Mouse (Mus musculus) liver, adult 2 months (tissue): ENCODE measurements at regions not wholly inside any gene's neighbourhood (a gene's known extent, or its start where the extent isn't known, plus 50 kb on each side); places are given as distances from the start of the nearest gene placed in this dataset.
"Not testable (repeated sequence)": the region's sequence is repeated elsewhere in the genome, so short reads cannot be mapped to it uniquely, and the experiment has no call there.

ENCODE experiments used
- DNase-seq: peaks from one replicate; pipeline ENCODE4 v3.0.0-alpha.2; 2011; ENCODE audit warnings: low read depth, low spot score; ENCODE audit errors: extremely low read depth
- H3K27ac ChIP-seq: fragments of 200-500 bp; replicated peaks from 2 replicates; pipeline ENCODE4 v1.5.1; 2012; ENCODE audit warnings: low read depth, mild to moderate bottlenecking, control low read depth, inconsistent platforms, low read length; ENCODE audit not compliant: insufficient read depth
- H3K27me3 ChIP-seq: fragments of 200-500 bp; 2 replicates; pipeline ENCODE4 v1.6.1; 2012; ENCODE audit warnings: mild to moderate bottlenecking, moderate library complexity, low read length, inconsistent platforms; ENCODE audit not compliant: control insufficient read depth, insufficient read depth
- H3K36me3 ChIP-seq: fragments of 200-500 bp; 2 replicates; pipeline ENCODE4 v1.6.1; 2012; ENCODE audit warnings: low read length, inconsistent platforms; ENCODE audit not compliant: control insufficient read depth, insufficient read depth
- H3K4me1 ChIP-seq: fragments of 200-500 bp; 2 replicates; pipeline ENCODE4 v1.6.1; 2011; ENCODE audit warnings: low read length; ENCODE audit not compliant: control insufficient read depth, insufficient read depth
- H3K4me3 ChIP-seq: fragments of 200-500 bp; 2 replicates; pipeline ENCODE4 v1.5.1; 2011; ENCODE audit warnings: low read depth, mild to moderate bottlenecking, control low read depth, low read length, moderate library complexity; ENCODE audit not compliant: insufficient read depth
- H3K79me2 ChIP-seq: fragments of 200-500 bp; 2 replicates; pipeline ENCODE4 v1.6.1; 2012; ENCODE audit warnings: inconsistent platforms, mild to moderate bottlenecking, low read length, moderate library complexity; ENCODE audit not compliant: control insufficient read depth, insufficient read depth
- H3K9ac ChIP-seq: fragments of 200-500 bp; 2 replicates; pipeline ENCODE4 v1.6.1; 2012; ENCODE audit warnings: low read depth, mild to moderate bottlenecking, control low read depth, inconsistent platforms, low read length
- CTCF ChIP-seq: fragments of 200-500 bp; IDR thresholded peaks from 2 replicates; pipeline ENCODE4 v1.5.1; 2011; ENCODE audit warnings: low read depth, low read length, control low read depth
- POLR2A ChIP-seq: fragments of 200-500 bp; IDR thresholded peaks from 2 replicates; pipeline ENCODE4 v1.6.1; 2011; ENCODE audit warnings: low read length, control low read depth; ENCODE audit not compliant: insufficient read depth; ENCODE audit errors: extremely low read depth
- WGBS: fragments of 180-500 bp; shearing (Covaris S2); methylation state at CpG from one replicate; pipeline ENCODE4 v1.1.7; 2018; 5-methylcytosine and 5-hydroxymethylcytosine counted together

DNA sequence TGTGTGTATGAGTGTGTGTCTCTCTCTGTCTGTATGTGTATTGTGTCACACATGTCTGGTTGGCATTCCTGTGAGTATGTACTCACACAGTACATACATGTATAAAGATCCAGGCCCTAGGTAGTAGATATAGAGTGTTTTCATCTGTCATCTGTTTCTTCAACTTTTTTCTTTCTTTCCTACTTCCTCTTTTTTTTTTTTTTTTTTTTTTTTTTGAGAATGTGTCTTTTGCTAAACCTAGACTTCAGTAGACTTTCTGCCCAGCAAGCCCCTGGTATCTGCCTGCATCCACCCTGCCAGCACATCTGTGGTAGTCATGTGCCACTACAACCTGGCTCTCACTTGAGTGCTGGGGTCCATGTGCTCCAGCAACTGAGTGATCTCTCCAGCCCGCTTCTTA is 1073.3 kb downstream of the Diaph3 start:
- no peaks in the 10 kb centered on the region for H3K79me2 ChIP-seq
- TF ChIP-seq POLR2A: no peak
- no peak for TF ChIP-seq CTCF
- no peaks in the 10 kb centered on the region for H3K36me3 ChIP-seq
- H3K27me3 ChIP-seq: no peaks in the 10 kb centered on the region
- no peak overlapping the region for H3K9ac ChIP-seq
- no peak overlapping the region for H3K27ac ChIP-seq
- DNase-seq: no peak
- no peak overlapping the region for H3K4me3 ChIP-seq
- WGBS: 83% methylated on average over 1 of the region's 1 CpGs
- peaks cover 2% of the 10 kb centered on the region; the same call in 1 of the 2 replicates for H3K4me1 ChIP-seq

DNA sequence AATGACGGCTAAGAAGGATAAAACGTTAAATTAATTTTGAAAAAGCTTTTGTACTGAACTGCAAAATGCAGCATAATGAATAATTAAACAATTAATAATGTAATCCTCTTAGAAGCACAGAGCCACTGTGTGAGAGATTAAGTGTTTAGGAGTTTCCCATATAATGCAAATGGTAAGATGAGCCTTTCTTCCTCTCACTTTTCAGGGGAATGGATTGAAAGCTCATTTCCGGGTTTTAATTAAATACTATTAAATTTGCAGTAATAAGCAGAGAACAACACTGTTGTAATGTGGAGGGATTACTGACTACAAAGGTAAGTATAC is 1077.5 kb downstream of the Diaph3 start:
- Histone ChIP-seq H3K9ac (no peak overlapping the region), H3K36me3 (no peaks in the 10 kb centered on the region), H3K4me3 (no peak overlapping the region), H3K27me3 (no peaks in the 10 kb centered on the region), H3K4me1 (no peaks in the 10 kb centered on the region), H3K27ac (no peak overlapping the region), H3K79me2 (no peaks in the 10 kb centered on the region)
- WGBS: 90% methylated on average over 3 of the region's 3 CpGs
- no peak for DNase-seq
- TF ChIP-seq CTCF: no peak
- TF ChIP-seq POLR2A: no peak

DNA sequence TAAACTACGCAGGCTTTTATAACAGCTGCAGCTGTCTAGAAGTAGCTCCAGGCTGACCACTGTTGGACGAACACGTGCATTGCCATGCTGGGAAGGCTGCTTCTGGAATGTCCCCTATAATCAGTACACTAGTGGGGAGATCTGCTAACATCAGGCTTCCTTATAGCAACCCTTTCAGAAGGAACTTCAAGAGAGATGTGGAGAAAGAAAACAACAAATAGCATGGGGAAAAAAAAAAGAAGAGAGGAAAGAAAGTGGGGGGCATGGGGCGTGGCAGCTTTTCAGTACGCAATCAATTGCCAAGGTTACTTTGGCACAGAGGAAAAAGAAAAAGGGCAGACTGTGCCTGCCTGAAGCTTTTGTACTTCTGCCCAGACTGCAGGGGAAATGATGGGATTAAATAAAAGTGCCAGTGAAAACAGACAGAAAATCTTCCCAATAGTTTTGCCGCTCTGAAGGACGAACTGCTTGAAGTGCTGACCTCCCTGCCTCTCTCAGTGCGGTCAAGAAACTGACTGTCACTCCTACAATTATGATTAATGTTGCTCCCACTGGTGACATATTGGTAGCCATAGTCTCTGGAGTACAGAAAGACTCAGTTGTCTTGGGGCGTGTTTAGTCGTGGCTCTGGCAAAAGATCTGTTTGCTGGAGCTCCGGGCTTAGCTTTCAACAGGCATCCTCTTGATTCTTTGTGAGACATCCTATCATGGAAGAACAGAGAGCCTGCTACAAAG is 1078.0 kb downstream of the Diaph3 start:
- WGBS: 79% methylated on average over 11 of the region's 11 CpGs
- Histone ChIP-seq H3K4me1 (no peaks in the 10 kb centered on the region), H3K79me2 (no peaks in the 10 kb centered on the region), H3K27me3 (no peaks in the 10 kb centered on the region), H3K36me3 (no peaks in the 10 kb centered on the region), H3K4me3 (no peak overlapping the region), H3K9ac (no peak overlapping the region), H3K27ac (no peak overlapping the region)
- no peak for DNase-seq
- TF ChIP-seq POLR2A: no peak
- TF ChIP-seq CTCF: no peak

DNA sequence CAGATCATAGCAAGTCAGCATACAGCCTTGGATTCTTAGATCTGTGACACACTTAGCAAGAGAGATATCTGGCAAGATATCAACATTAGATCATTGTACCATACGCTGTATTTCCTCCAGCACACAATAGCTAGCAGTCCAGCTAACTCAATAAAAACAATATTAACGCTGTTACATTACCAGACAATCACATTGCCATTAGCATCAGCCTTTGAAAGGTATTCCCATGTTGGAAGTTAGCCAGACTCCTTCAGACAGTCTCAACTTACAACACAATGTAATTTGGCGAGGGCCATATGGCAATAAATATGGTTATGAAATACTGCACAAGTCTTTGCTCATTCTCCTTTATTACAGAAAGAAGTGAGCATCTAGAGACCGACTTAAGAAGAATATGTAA is 1084.0 kb downstream of the Diaph3 start:
- TF ChIP-seq POLR2A (no peak), CTCF (no peak)
- Histone ChIP-seq H3K9ac (no peak overlapping the region), H3K79me2 (no peaks in the 10 kb centered on the region), H3K27ac (no peak overlapping the region), H3K27me3 (no peaks in the 10 kb centered on the region), H3K4me1 (no peaks in the 10 kb centered on the region), H3K4me3 (no peak overlapping the region), H3K36me3 (no peaks in the 10 kb centered on the region)
- DNase-seq: no peak
- WGBS: 82% methylated on average over 4 of the region's 4 CpGs

DNA sequence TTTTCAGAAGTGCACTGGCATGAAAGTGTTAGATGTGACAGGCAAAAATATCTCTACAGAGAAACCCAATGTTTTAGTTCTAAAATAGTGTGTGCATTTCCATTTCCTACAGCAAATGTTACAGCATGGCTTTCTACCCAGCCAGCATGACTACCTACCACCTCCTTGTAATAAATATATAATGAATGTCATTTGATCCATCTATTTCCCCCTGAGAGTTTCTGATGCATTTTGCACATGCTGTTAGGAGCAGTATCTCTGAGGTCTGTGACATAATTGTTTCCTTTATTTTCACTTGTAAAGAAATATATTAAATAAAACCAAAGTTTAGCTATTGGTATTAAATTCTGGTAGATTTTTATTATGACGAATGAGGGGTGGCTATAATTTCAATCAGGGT is 1086.4 kb downstream of the Diaph3 start:
- TF ChIP-seq POLR2A (no peak), CTCF (no peak)
- Histone ChIP-seq H3K79me2 (no peaks in the 10 kb centered on the region), H3K4me1 (no peaks in the 10 kb centered on the region), H3K9ac (no peak overlapping the region), H3K4me3 (no peak overlapping the region), H3K36me3 (no peaks in the 10 kb centered on the region), H3K27ac (no peak overlapping the region), H3K27me3 (no peaks in the 10 kb centered on the region)
- DNase-seq: no peak
- 86% methylated on average over 1 of the region's 1 CpGs for WGBS

DNA sequence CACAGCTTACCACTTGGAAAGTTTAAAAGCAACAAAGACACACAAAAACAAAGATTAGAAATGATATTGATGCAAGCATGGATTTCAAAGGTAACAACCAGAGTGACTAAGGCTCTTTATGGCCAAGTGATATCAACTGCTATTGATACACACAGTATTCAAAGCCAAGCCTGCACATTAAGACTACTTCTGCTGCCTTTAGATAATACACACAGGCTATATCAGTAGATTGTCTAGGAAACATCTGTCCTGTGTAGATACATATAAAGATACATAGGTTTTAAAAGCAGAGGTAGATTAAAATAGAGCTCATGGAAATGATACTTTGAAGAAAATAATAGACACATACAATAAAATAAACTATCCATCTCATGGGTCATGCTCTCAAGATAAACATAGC is 1111.6 kb downstream of the Diaph3 start:
- TF ChIP-seq POLR2A (no peak), CTCF (no peak)
- DNase-seq: no peak
- H3K27me3 ChIP-seq: no peaks in the 10 kb centered on the region
- H3K27ac ChIP-seq: no peak overlapping the region
- no peaks in the 10 kb centered on the region for H3K36me3 ChIP-seq
- H3K9ac ChIP-seq: no peak overlapping the region
- H3K79me2 ChIP-seq: no peaks in the 10 kb centered on the region
- no peak overlapping the region for H3K4me3 ChIP-seq
- H3K4me1 ChIP-seq: no peaks in the 10 kb centered on the region

DNA sequence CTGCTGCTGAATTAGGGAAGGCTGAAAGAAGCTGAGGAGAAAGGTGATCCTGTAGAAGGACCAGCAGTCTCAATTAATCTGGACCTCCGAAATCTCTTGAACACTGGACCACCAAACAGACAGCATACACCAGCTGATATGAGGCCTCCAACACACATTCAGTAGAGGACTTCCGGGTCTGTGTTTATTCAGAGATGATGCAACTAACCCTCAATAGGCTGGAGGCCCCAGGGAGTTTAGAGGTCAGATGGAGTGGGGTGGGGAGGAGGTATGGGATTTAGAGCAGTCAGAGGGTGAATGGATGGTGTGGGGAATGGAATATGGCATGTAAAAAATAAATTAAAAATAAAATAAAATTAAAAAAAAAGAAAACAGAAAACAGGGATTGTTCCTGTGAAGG is 1123.4 kb downstream of the Diaph3 start:
- H3K36me3 ChIP-seq, DNase-seq, H3K4me3 ChIP-seq, H3K79me2 ChIP-seq, H3K27ac ChIP-seq, H3K9ac ChIP-seq, H3K27me3 ChIP-seq, H3K4me1 ChIP-seq: not testable (repeated sequence)
- WGBS: 42% methylated on average over 2 of the region's 2 CpGs
